ENCODE assay signal across 34 mouse cellular contexts in the genomic region with DNA sequence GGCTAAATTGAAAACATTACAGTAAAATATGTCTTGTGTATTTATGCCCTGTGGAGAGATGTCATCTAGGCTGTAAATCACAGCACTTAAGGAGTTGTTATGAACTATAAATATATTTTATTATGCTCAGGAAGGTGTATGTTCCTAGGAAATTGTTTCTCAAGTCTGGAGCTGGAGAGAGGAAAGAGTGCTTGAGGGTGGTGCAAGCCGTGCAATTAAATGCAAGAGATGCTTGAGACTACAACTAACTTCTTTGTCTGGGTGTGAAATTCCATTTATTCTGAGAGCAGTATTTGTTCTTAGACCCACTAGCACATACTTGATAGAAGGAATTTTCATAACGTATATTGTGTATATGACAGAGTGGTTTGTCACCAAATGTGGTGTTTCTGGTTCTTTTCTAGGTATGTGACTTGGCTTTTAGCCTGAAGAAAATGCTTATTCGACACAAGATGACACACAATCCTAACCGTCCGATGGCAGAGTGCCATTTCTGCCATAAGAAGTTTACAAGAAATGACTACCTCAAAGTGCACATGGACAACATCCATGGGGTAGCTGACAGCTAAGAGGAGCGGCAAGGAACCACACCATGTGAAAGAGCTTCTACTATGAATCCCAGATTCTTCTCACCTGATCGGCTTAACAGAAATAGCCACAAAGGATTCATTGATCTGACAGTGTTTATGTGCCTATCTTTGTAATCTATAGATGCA. TPM values are rescaled to one million over a fixed set of nuclear protein-coding genes. Genes with fewer than 3 reads are reported as not detected.
DNase-seq lines count a peak whose midpoint lies in the region; ATAC-seq lines count a peak whose summit lies in the region.
"Had no signal": no experiment of that assay in that cellular context is flagged by ENCODE, and none has a peak within 500 bp of the region (broad histone marks: within the 10 kb centered on the region; RNA-seq: fewer than 3 reads in every experiment).

No protein-coding gene starts in this region.

- H3K4me1 ChIP-seq in intestine, embryonic 15.5 days (replicated peaks): no peaks in the 10 kb centered on the region
- H3K4me1 ChIP-seq in intestine, embryonic 16.5 days (ENCODE audit: control insufficient read depth, insufficient read depth, low read length): no peaks in the 10 kb centered on the region
- 0 out of 2 replicates have a peak, but pooled peaks cover 2% of the 10 kb centered on the region for H3K4me1 ChIP-seq in lung, embryonic 16.5 days (replicated peaks; ENCODE audit: control insufficient read depth, insufficient read depth, low read length)
- H3K4me1 ChIP-seq: embryonic facial prominence, embryonic 15.5 days; kidney, embryonic 15.5 days had no signal

- WGBS in intestine, embryonic 15.5 days: 57% methylated on average over 7 of the region's 7 CpGs
- 54% methylated on average over 7 of the region's 7 CpGs for WGBS in intestine, embryonic 16.5 days
- WGBS in lung, embryonic 16.5 days: 36% methylated on average over 7 of the region's 7 CpGs

- no peaks in the 10 kb centered on the region for H3K9me3 ChIP-seq in intestine, embryonic 15.5 days
- no peaks in the 10 kb centered on the region for H3K9me3 ChIP-seq in intestine, embryonic 16.5 days (ENCODE audit: control insufficient read depth, low read length)
- H3K9me3 ChIP-seq in lung, embryonic 16.5 days (ENCODE audit: control insufficient read depth, low read length): no peaks in the 10 kb centered on the region
- H3K9me3 ChIP-seq: embryonic facial prominence, embryonic 15.5 days; forebrain, embryonic 12.5 days; hindbrain, embryonic 12.5 days; kidney, embryonic 15.5 days; midbrain, embryonic 13.5 days; neural tube, embryonic 13.5 days had no signal

- DNase-seq in lung, postnatal 36 days: no peak
- peak; percentile 11 for DNase-seq in 3T3-L1 (ENCODE audit: low read depth, low spot score)
- DNase-seq in forelimb bud, embryonic 11.5 days (ENCODE audit: low read depth, low spot score): peak; percentile 46
- no peak for DNase-seq in retina, embryonic 14.5 days (ENCODE audit: low spot score)
- DNase-seq: adrenal gland, adult 2 months; adrenal gland, postnatal 36 days; B cell, adult 2 months; cerebellum, adult 18-20 months; cerebellum, postnatal 10 days; forebrain, postnatal 0 days; gastrocnemius, postnatal 10 days; heart, postnatal 36 days; kidney, adult 18-20 months; kidney, postnatal 4 days; liver; lung, postnatal 14 days; thymus, postnatal 4 days had no signal

- H3K27me3 ChIP-seq in intestine, embryonic 15.5 days (replicated peaks): no peaks in the 10 kb centered on the region
- no peaks in the 10 kb centered on the region for H3K27me3 ChIP-seq in intestine, embryonic 16.5 days (replicated peaks; ENCODE audit: control insufficient read depth, insufficient read depth, low read length)
- H3K27me3 ChIP-seq in lung, embryonic 16.5 days (ENCODE audit: control insufficient read depth, insufficient read depth, low read depth, low read length): no peaks in the 10 kb centered on the region
- H3K27me3 ChIP-seq: embryonic facial prominence, embryonic 15.5 days; hindbrain, embryonic 12.5 days; kidney, embryonic 15.5 days; midbrain, embryonic 13.5 days; neural tube, embryonic 13.5 days had no signal

- ATAC-seq in intestine, embryonic 15.5 days: peak; percentile 36; the same call in 1 of the 2 replicates
- no peak for ATAC-seq in intestine, embryonic 16.5 days
- peak; percentile 82 for ATAC-seq in lung, embryonic 16.5 days (ENCODE audit: low read depth)
- ATAC-seq: activated CD4-positive, CD25-positive, alpha-beta regulatory T cell, adult 4 months; forebrain, postnatal 0 days; hindbrain, postnatal 0 days; midbrain, embryonic 13.5 days had no signal

- no peak overlapping the region for H3K9ac ChIP-seq in intestine, embryonic 15.5 days
- H3K9ac ChIP-seq in intestine, embryonic 16.5 days (ENCODE audit: low read depth, low read length): no peak overlapping the region
- no peak overlapping the region for H3K9ac ChIP-seq in lung, embryonic 16.5 days (ENCODE audit: low read length)
- H3K9ac ChIP-seq: embryonic facial prominence, embryonic 15.5 days; forebrain, embryonic 12.5 days; forebrain, postnatal 0 days; hindbrain, embryonic 12.5 days; kidney, embryonic 15.5 days; liver, embryonic 14.5 days; midbrain, embryonic 13.5 days; neural tube, embryonic 13.5 days had no signal

- no peak overlapping the region for H3K4me2 ChIP-seq in intestine, embryonic 15.5 days (replicated peaks)
- no peak overlapping the region for H3K4me2 ChIP-seq in intestine, embryonic 16.5 days (ENCODE audit: low read depth, low read length)
- H3K4me2 ChIP-seq in lung, embryonic 16.5 days (ENCODE audit: low read depth, low read length): no peak overlapping the region
- H3K4me2 ChIP-seq: embryonic facial prominence, embryonic 15.5 days; forebrain, embryonic 12.5 days; heart, embryonic 11.5 days; hindbrain, embryonic 12.5 days; kidney, embryonic 15.5 days; midbrain, embryonic 13.5 days; neural tube, embryonic 13.5 days had no signal

- H3K27ac ChIP-seq in intestine, embryonic 15.5 days: no peak overlapping the region
- no peak overlapping the region for H3K27ac ChIP-seq in intestine, embryonic 16.5 days (ENCODE audit: low read length)
- H3K27ac ChIP-seq in lung, embryonic 16.5 days (ENCODE audit: low read length): no peak overlapping the region
- H3K27ac ChIP-seq: embryonic facial prominence, embryonic 15.5 days; forebrain, embryonic 12.5 days; hindbrain, embryonic 12.5 days; hindbrain, postnatal 0 days; kidney, embryonic 15.5 days; liver, embryonic 14.5 days; midbrain, embryonic 13.5 days; neural tube, embryonic 13.5 days had no signal

- no peaks in the 10 kb centered on the region for H3K36me3 ChIP-seq in intestine, embryonic 15.5 days
- H3K36me3 ChIP-seq in intestine, embryonic 16.5 days (ENCODE audit: control insufficient read depth, insufficient read depth, low read length): 0 out of 2 replicates have a peak, but pooled peaks cover 3% of the 10 kb centered on the region
- 0 out of 2 replicates have a peak, but pooled peaks cover 3% of the 10 kb centered on the region for H3K36me3 ChIP-seq in lung, embryonic 16.5 days (ENCODE audit: control insufficient read depth, insufficient read depth, low read length)
- H3K36me3 ChIP-seq: forebrain, embryonic 12.5 days; hindbrain, embryonic 12.5 days; midbrain, embryonic 13.5 days; neural tube, embryonic 13.5 days had no signal

- H3K4me3 ChIP-seq in intestine, embryonic 15.5 days (replicated peaks): no peak overlapping the region
- H3K4me3 ChIP-seq in intestine, embryonic 16.5 days (ENCODE audit: low read length): no peak overlapping the region
- no peak overlapping the region for H3K4me3 ChIP-seq in lung, embryonic 16.5 days (ENCODE audit: low read length)
- H3K4me3 ChIP-seq: embryonic facial prominence, embryonic 15.5 days; forebrain, embryonic 12.5 days; hindbrain, embryonic 12.5 days; kidney, embryonic 15.5 days; midbrain, embryonic 13.5 days; neural tube, embryonic 13.5 days had no signal

RNA-seq across cellular contexts. Expression of a gene that starts 16.7 kb away (rescaled TPM):
- not detected in 2 replicates for polyA plus RNA-seq in intestine, embryonic 15.5 days (2015; fragmentation: Nextera tagmentation; extraction: Ambion mirVana)
- not detected in 2 replicates for polyA plus RNA-seq in intestine, embryonic 16.5 days (2015; fragmentation: Nextera tagmentation; extraction: Ambion mirVana)
- polyA plus RNA-seq in lung, embryonic 16.5 days (2015; fragmentation: Nextera tagmentation; extraction: Ambion mirVana): not detected in 2 replicates
- polyA plus RNA-seq: activated CD4-positive, CD25-positive, alpha-beta regulatory T cell, adult 4 months; adrenal gland, adult 2 months; brain, embryonic 14.5 days; embryonic facial prominence, embryonic 15.5 days; forebrain, embryonic 12.5 days; forebrain, postnatal 0 days; heart, embryonic 11.5 days; heart, embryonic 16.5 days; hindbrain, embryonic 12.5 days; hindbrain, postnatal 0 days; kidney, embryonic 15.5 days; liver, embryonic 14.5 days; midbrain, embryonic 13.5 days; neural tube, embryonic 13.5 days; spleen, adult 2 months; thymus, postnatal 0 days had no signal

Comparison
In these comparisons a context has a peak if more than half of its experiments do, and no peak if none do; other contexts are left out.
1. DNase-seq: peak in 3T3-L1 (single experiment) and forelimb bud, embryonic 11.5 days (single experiment); none in lung, postnatal 36 days (single experiment) and retina, embryonic 14.5 days (single experiment).